In the genomic region with DNA sequence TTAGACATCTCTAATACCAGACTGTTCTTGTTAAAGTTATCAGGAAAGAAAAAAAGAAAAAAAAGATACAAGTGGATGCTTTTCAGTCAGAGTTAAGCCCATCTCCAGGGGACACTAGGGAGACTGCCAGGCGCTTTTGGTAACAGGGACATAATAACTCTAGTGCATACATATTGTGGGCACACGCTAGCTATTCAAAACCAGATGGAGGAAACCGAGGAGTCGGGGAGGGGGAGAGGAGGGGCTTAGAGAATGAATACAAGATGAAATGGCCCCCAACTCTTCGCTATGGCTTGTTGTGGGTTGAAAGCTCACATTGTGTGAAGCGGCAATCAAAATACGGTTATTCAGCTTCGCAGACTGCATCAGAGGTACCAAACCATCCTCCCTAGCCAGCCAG, we compare ENCODE assay signal across 22 mouse cellular contexts. TPM values are rescaled to one million over a fixed set of nuclear protein-coding genes. Genes with fewer than 3 reads are reported as not detected.
DNase-seq lines count a peak whose midpoint lies in the region; ATAC-seq lines count a peak whose summit lies in the region.
"Had no signal": no experiment of that assay in that cellular context is flagged by ENCODE, and none has a peak within 500 bp of the region (broad histone marks: within the 10 kb centered on the region; RNA-seq: fewer than 3 reads in every experiment).

No protein-coding gene starts in this region.

- H3K4me1 ChIP-seq in midbrain, embryonic 12.5 days = peaks cover 14% of the 10 kb centered on the region
- no peaks in the 10 kb centered on the region for H3K4me1 ChIP-seq in midbrain, embryonic 11.5 days (ENCODE audit: control insufficient read depth, insufficient read depth, low read length)
- peaks cover 14% of the 10 kb centered on the region for H3K4me1 ChIP-seq in embryonic facial prominence, embryonic 13.5 days
- H3K4me1 ChIP-seq in forebrain, embryonic 14.5 days (ENCODE audit: control insufficient read depth, insufficient read depth, low read length) = peaks cover 3% of the 10 kb centered on the region; the same call in 1 of the 2 replicates
- peaks cover 13% of the 10 kb centered on the region for H3K4me1 ChIP-seq in limb, embryonic 12.5 days (replicated peaks)
- H3K4me1 ChIP-seq: liver, embryonic 12.5 days had no signal

- no peak for DNase-seq in midbrain, embryonic 11.5 days (ENCODE audit: low spot score, missing footprints)
- peak; percentile 49 for DNase-seq in forebrain, embryonic 14.5 days (ENCODE audit: low spot score)
- no peak for DNase-seq in kidney, adult 9 months
- DNase-seq in layer of hippocampus, adult 9-11 months = no peak
- DNase-seq: adrenal gland, postnatal 36 days; B cell, adult 2 months; cerebellum, adult 11 months; cerebellum, postnatal 14 days; kidney, adult 11 months; lung, adult 18-20 months; lung, postnatal 10 days; thymus, adult 2 months had no signal

- no peak overlapping the region for H3K27ac ChIP-seq in midbrain, embryonic 12.5 days (replicated peaks)
- no peak overlapping the region for H3K27ac ChIP-seq in midbrain, embryonic 11.5 days (ENCODE audit: low read depth, low read length)
- no peak overlapping the region for H3K27ac ChIP-seq in embryonic facial prominence, embryonic 13.5 days
- H3K27ac ChIP-seq in forebrain, embryonic 14.5 days (ENCODE audit: low read depth, low read length) = no peak overlapping the region
- no peak overlapping the region for H3K27ac ChIP-seq in limb, embryonic 12.5 days
- H3K27ac ChIP-seq: hindbrain, embryonic 10.5 days; hindbrain, postnatal 0 days; liver, embryonic 12.5 days had no signal

- ATAC-seq in midbrain, embryonic 12.5 days (ENCODE audit: low FRiP score, low read depth) = peak; percentile 52; the same call in 1 of the 2 replicates
- no peak for ATAC-seq in midbrain, embryonic 11.5 days (ENCODE audit: low FRiP score)
- no peak for ATAC-seq in embryonic facial prominence, embryonic 13.5 days (ENCODE audit: insufficient number of reproducible peaks, insufficient read depth, low FRiP score, low TSS enrichment, low read depth)
- ATAC-seq in forebrain, embryonic 14.5 days = peak; percentile 63; the same call in 1 of the 2 replicates
- no peak for ATAC-seq in limb, embryonic 12.5 days (ENCODE audit: insufficient number of reproducible peaks, insufficient read depth, low FRiP score, low TSS enrichment, low read depth)
- ATAC-seq: hindbrain, postnatal 0 days; liver, embryonic 12.5 days; Patski had no signal

- 0 out of 2 replicates have a peak, but pooled peaks cover 4% of the 10 kb centered on the region for H3K27me3 ChIP-seq in midbrain, embryonic 12.5 days
- H3K27me3 ChIP-seq in midbrain, embryonic 11.5 days (ENCODE audit: control insufficient read depth, insufficient read depth, low read length) = no peaks in the 10 kb centered on the region
- peaks cover 4% of the 10 kb centered on the region for H3K27me3 ChIP-seq in embryonic facial prominence, embryonic 13.5 days
- no peaks in the 10 kb centered on the region for H3K27me3 ChIP-seq in forebrain, embryonic 14.5 days (replicated peaks; ENCODE audit: control insufficient read depth, insufficient read depth, low read length)
- H3K27me3 ChIP-seq in limb, embryonic 12.5 days = no peaks in the 10 kb centered on the region
- H3K27me3 ChIP-seq: CH12.LX; liver, embryonic 12.5 days; Patski had no signal

- no peak overlapping the region for H3K4me3 ChIP-seq in midbrain, embryonic 12.5 days
- no peak overlapping the region for H3K4me3 ChIP-seq in midbrain, embryonic 11.5 days (ENCODE audit: low read depth, low read length)
- no peak overlapping the region for H3K4me3 ChIP-seq in embryonic facial prominence, embryonic 13.5 days
- no peak overlapping the region for H3K4me3 ChIP-seq in forebrain, embryonic 14.5 days (ENCODE audit: low read depth, low read length)
- H3K4me3 ChIP-seq in limb, embryonic 12.5 days (replicated peaks) = no peak overlapping the region
- H3K4me3 ChIP-seq: hindbrain, embryonic 10.5 days; liver, embryonic 12.5 days had no signal

- H3K36me3 ChIP-seq in midbrain, embryonic 12.5 days = no peaks in the 10 kb centered on the region
- H3K36me3 ChIP-seq in midbrain, embryonic 11.5 days (ENCODE audit: control insufficient read depth, insufficient read depth, low read length) = no peaks in the 10 kb centered on the region
- no peaks in the 10 kb centered on the region for H3K36me3 ChIP-seq in embryonic facial prominence, embryonic 13.5 days
- H3K36me3 ChIP-seq in forebrain, embryonic 14.5 days (ENCODE audit: control insufficient read depth, insufficient read depth, low read length) = no peaks in the 10 kb centered on the region
- no peaks in the 10 kb centered on the region for H3K36me3 ChIP-seq in limb, embryonic 12.5 days
- H3K36me3 ChIP-seq: G1E; hindbrain, embryonic 10.5 days; liver, embryonic 12.5 days had no signal

- H3K9me3 ChIP-seq in midbrain, embryonic 12.5 days = no peaks in the 10 kb centered on the region; the same call in 1 of the 2 replicates
- H3K9me3 ChIP-seq in midbrain, embryonic 11.5 days (ENCODE audit: control insufficient read depth, low read length) = no peaks in the 10 kb centered on the region
- H3K9me3 ChIP-seq in embryonic facial prominence, embryonic 13.5 days = 0 out of 2 replicates have a peak, but pooled peaks cover 3% of the 10 kb centered on the region
- no peaks in the 10 kb centered on the region for H3K9me3 ChIP-seq in forebrain, embryonic 14.5 days (replicated peaks; ENCODE audit: control insufficient read depth, low read length)
- H3K9me3 ChIP-seq in limb, embryonic 12.5 days = peaks cover 5% of the 10 kb centered on the region; the same call in 1 of the 2 replicates
- H3K9me3 ChIP-seq: liver, embryonic 12.5 days had no signal

- 49% methylated on average over 8 of the region's 8 CpGs for WGBS in midbrain, embryonic 12.5 days
- WGBS in midbrain, embryonic 11.5 days = 74% methylated on average over 8 of the region's 8 CpGs
- WGBS in embryonic facial prominence, embryonic 13.5 days = 33% methylated on average over 8 of the region's 8 CpGs
- 15% methylated on average over 8 of the region's 8 CpGs for WGBS in forebrain, embryonic 14.5 days
- 52% methylated on average over 8 of the region's 8 CpGs for WGBS in limb, embryonic 12.5 days

- no peak overlapping the region for H3K9ac ChIP-seq in midbrain, embryonic 12.5 days (replicated peaks)
- H3K9ac ChIP-seq in midbrain, embryonic 11.5 days (ENCODE audit: low read length) = no peak overlapping the region
- no peak overlapping the region for H3K9ac ChIP-seq in embryonic facial prominence, embryonic 13.5 days
- H3K9ac ChIP-seq in forebrain, embryonic 14.5 days (ENCODE audit: low read length) = no peak overlapping the region
- H3K9ac ChIP-seq in limb, embryonic 12.5 days (replicated peaks) = no peak overlapping the region
- H3K9ac ChIP-seq: liver, embryonic 12.5 days had no signal

- no peak overlapping the region for H3K4me2 ChIP-seq in midbrain, embryonic 12.5 days (replicated peaks)
- H3K4me2 ChIP-seq in midbrain, embryonic 11.5 days = no peak overlapping the region
- H3K4me2 ChIP-seq in embryonic facial prominence, embryonic 13.5 days = peak overlapping the region; percentile 27; the same call in 1 of the 2 replicates
- peak overlapping the region; percentile 14; the same call in 1 of the 2 replicates for H3K4me2 ChIP-seq in forebrain, embryonic 14.5 days (ENCODE audit: low read length)
- H3K4me2 ChIP-seq in limb, embryonic 12.5 days = peak overlapping the region; percentile 21; the same call in 1 of the 2 replicates
- H3K4me2 ChIP-seq: heart, embryonic 11.5 days; liver, embryonic 12.5 days had no signal

RNA-seq across cellular contexts. Expression of gene Cog6, which starts 53.6 kb away (rescaled TPM):
- 58.6 and 58.7 TPM in 2 replicates for polyA plus RNA-seq in midbrain, embryonic 12.5 days (2016; fragmentation: Nextera tagmentation; extraction: Ambion mirVana)
- polyA plus RNA-seq in midbrain, embryonic 11.5 days (2014; fragmentation: Nextera tagmentation; extraction: Ambion mirVana) = 50.7 and 58.1 TPM in 2 replicates
- polyA plus RNA-seq in embryonic facial prominence, embryonic 13.5 days (2015; fragmentation: Nextera tagmentation; extraction: Ambion mirVana) = 49.0 and 49.7 TPM in 2 replicates
- polyA plus RNA-seq in forebrain, embryonic 14.5 days (2014; fragmentation: Nextera tagmentation; extraction: Ambion mirVana) = 73.1 and 86.2 TPM in 2 replicates
- polyA plus RNA-seq in limb, embryonic 12.5 days (2016; fragmentation: Nextera tagmentation; extraction: Ambion mirVana) = 47.9 and 51.5 TPM in 2 replicates

Comparison
In these comparisons a context has a peak if more than half of its experiments do, and no peak if none do; other contexts are left out.
1. ATAC-seq: peak in midbrain, embryonic 12.5 days (single experiment) and forebrain, embryonic 14.5 days (single experiment); none in midbrain, embryonic 11.5 days (single experiment), embryonic facial prominence, embryonic 13.5 days (single experiment) and limb, embryonic 12.5 days (single experiment).
2. H3K4me2 ChIP-seq: peak in embryonic facial prominence, embryonic 13.5 days (single experiment), forebrain, embryonic 14.5 days (single experiment) and limb, embryonic 12.5 days (single experiment); none in midbrain, embryonic 12.5 days (single experiment) and midbrain, embryonic 11.5 days (single experiment).